Mouse (Mus musculus) midbrain, embryonic 11.5 days (tissue): ENCODE measurements around the gene Vps26c. TPM values are rescaled to one million over a fixed set of nuclear protein-coding genes. Genes with fewer than 3 reads are reported as not detected.
"Not testable (repeated sequence)": the region's sequence is repeated elsewhere in the genome, so short reads cannot be mapped to it uniquely, and the experiment has no call there.

Source experiments
- ATAC-seq: fragments of 200-750 bp; cut with Nextera tagmentation; 2 replicates; pipeline ENCODE4 v1.8.0; 2017; ENCODE audit warnings: moderate TSS enrichment, moderate library complexity; ENCODE audit not compliant: low FRiP score
- DNase-seq: peaks from one replicate; pipeline ENCODE4 v3.0.0; 2015; ENCODE audit warnings: low spot score; ENCODE audit errors: missing footprints
- H3K27ac ChIP-seq: fragments of 300-500 bp; sonication (generic); 2 replicates; pipeline ENCODE4 v1.5.1; 2014; ENCODE audit warnings: low read depth, low read length
- H3K27me3 ChIP-seq: fragments of 300-500 bp; sonication (generic); 2 replicates; pipeline ENCODE4 v1.6.1; 2014; ENCODE audit warnings: mild to moderate bottlenecking, low read length, moderate library complexity, mixed read lengths; ENCODE audit not compliant: control insufficient read depth, insufficient read depth
- H3K36me3 ChIP-seq: fragments of 300-500 bp; sonication (generic); 2 replicates; pipeline ENCODE4 v1.6.1; 2014; ENCODE audit warnings: mild to moderate bottlenecking, low read length, moderate library complexity, mixed read lengths; ENCODE audit not compliant: control insufficient read depth, insufficient read depth
- H3K4me1 ChIP-seq: fragments of 300-500 bp; sonication (generic); 2 replicates; pipeline ENCODE4 v1.6.1; 2014; ENCODE audit warnings: low read length; ENCODE audit not compliant: control insufficient read depth, insufficient read depth
- H3K4me2 ChIP-seq: fragments of 300-500 bp; sonication (generic); 2 replicates; pipeline ENCODE4 v1.6.1; 2014; ENCODE audit warnings: mild to moderate bottlenecking, moderate library complexity
- H3K4me3 ChIP-seq: fragments of 300-500 bp; sonication (generic); 2 replicates; pipeline ENCODE4 v1.5.1; 2014; ENCODE audit warnings: low read depth, low read length
- H3K9ac ChIP-seq: fragments of 300-500 bp; sonication (generic); 2 replicates; pipeline ENCODE4 v1.6.1; 2014; ENCODE audit warnings: low read length
- H3K9me3 ChIP-seq: fragments of 300-500 bp; sonication (generic); 2 replicates; pipeline ENCODE4 v1.6.1; 2016; ENCODE audit warnings: low read length; ENCODE audit not compliant: control insufficient read depth
- WGBS: fragments of 180-500 bp; shearing (Covaris S2); extraction: QIAGEN DNeasy Blood & Tissue Kit; methylation state at CpG from one replicate; pipeline ENCODE4 v1.1.7; 2014; 5-methylcytosine and 5-hydroxymethylcytosine counted together
- polyA plus RNA-seq: library from polyadenylated mRNA; unstranded; fragments of >200 nt; fragmentation: Nextera tagmentation; extraction: Ambion mirVana; gene quantifications from 2 replicates; pipeline ENCODE4 v1.2.1, GENCODE M21; 2014

Vps26c gene
- polyA plus RNA-seq, 1 experiment from 2014 or later: 60.0 TPM

DNA sequence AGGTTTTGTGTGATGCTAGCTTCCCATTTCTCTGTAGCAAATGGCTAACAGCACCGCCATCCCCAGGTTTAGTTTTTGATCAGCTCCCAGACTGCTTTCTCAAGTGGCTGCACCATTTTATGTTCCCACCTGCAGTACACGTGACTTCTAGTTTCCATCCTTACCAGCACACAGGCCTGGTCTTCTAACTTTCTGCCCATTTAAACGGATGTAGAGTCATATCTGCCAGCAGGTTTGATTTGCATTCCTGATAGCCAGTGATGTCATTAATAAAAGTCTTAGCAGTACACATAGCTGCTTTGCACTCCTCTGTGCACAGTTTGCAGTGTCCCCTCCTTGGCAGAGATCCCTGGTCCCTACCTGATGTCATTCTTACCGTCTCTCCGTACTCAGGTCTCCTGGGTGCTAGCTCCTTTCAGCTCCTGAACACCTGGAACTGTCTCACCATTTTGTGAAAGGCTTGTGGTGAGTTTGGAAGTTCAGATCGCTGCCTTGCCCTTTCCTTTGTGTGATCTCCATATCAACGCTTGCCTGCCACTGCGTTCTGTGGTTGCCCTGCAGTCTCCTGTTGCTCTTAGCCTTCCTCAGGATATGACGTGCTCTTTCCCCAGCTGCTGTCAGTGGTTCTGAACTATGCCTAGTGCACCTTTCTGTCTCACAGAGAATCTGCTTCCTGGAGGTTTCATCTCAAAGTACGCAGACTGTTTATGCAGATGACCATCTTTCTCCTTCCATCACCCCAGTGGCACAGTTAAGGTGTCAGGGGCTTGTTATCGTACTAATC is 41.7 kb downstream of the Vps26c start:
- WGBS: 85% methylated on average over 11 of the region's 11 CpGs
- ATAC-seq (no peak), DNase-seq (no peak)
- Histone ChIP-seq H3K9ac (no peak overlapping the region), H3K4me3 (no peak overlapping the region), H3K27ac (no peak overlapping the region), H3K36me3 (no peaks in the 10 kb centered on the region), H3K4me1 (no peaks in the 10 kb centered on the region), H3K4me2 (no peak overlapping the region), H3K9me3 (no peaks in the 10 kb centered on the region), H3K27me3 (no peaks in the 10 kb centered on the region)

DNA sequence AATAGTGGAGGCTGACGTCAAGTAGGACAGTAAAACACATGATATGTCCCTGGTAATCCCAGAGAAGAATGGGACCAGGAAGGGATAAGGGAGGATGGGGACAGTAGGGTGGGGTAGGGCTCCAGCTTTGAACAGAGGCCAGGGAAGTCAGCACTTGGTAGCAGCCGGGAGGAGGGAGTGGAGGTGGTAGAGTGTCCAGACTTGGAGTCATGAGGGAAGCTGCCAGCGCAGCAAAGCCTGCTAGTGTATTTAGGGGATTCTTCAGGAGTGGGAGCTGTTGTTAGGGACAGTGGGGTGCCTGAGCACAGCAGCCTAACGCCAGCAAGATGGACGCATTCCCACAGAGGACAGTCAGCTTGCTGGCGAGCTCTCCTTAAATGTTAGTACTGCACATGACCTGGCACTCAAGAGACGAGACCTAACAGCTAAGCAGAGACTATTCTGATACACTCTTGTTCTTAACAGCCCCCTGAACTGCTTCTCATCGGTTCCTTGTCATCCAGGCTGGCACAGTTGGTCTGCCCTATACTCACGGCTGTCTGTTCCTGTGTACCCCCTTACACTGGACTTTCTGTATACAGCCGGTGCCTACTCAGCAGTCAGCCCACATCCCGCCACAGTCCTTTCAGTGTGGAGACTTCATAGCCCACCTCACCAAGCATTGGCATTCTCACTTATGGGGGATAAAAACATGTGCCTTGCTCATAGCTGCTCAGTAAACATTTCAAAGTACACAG is 53.4 kb downstream of the Vps26c start:
- 84% methylated on average over 11 of the region's 11 CpGs for WGBS
- H3K9ac ChIP-seq: no peak overlapping the region
- no peaks in the 10 kb centered on the region for H3K9me3 ChIP-seq
- ATAC-seq: no peak; the same call in 1 of the 2 replicates
- no peak overlapping the region for H3K4me3 ChIP-seq
- H3K4me1 ChIP-seq: no peaks in the 10 kb centered on the region
- peaks cover 10% of the 10 kb centered on the region for H3K36me3 ChIP-seq
- no peaks in the 10 kb centered on the region for H3K27me3 ChIP-seq
- H3K27ac ChIP-seq: no peak overlapping the region
- H3K4me2 ChIP-seq: no peak overlapping the region
- DNase-seq: no peak

DNA sequence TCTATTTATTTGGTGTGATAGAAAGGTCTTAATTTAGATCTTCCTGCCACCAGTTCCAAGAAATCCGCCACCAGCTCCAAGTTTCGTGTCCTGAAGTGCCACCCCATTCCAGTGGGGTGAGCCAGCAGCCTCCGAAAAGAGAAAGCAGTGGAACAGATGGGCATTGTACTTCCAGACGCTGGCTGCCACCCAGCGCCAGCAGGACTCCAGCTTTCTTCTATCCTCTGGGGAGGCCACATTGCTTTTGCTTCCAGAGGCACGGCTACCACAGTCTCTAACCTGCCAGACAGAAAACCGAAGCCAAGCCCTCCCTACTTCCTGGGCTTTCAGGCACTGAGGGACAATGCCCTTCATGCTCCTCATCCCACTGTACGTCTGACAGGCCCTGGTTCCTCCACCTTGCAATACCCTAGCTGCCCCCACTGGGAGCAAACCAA is 54.1 kb downstream of the Vps26c start:
- no peaks in the 10 kb centered on the region for H3K4me1 ChIP-seq
- 74% methylated on average over 8 of the region's 8 CpGs for WGBS
- peaks cover 16% of the 10 kb centered on the region for H3K36me3 ChIP-seq
- no peak for DNase-seq
- H3K9ac ChIP-seq: no peak overlapping the region
- H3K4me3 ChIP-seq: no peak overlapping the region
- H3K4me2 ChIP-seq: no peak overlapping the region
- no peaks in the 10 kb centered on the region for H3K27me3 ChIP-seq
- no peaks in the 10 kb centered on the region for H3K9me3 ChIP-seq
- ATAC-seq: no peak
- no peak overlapping the region for H3K27ac ChIP-seq

DNA sequence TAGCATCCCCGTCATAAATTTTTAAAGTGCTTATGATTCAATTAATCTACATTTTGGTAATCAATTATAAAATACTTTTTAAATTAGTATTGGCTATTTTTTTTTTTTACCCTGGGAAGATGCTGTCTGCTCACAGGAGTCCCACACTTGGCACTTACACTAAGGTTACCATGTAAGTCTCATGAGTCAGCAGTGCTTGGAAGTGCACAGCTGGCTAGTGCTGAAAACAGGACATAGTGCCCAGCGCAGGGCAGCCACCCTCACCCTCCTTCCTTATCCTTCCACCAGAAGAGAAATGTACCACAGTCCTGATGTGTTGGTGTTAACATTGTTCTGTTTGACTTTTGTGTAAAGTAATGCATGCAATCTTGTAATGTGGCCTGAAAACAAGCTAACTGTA is 58.2 kb downstream of the Vps26c start:
- no peak overlapping the region for H3K9ac ChIP-seq
- no peaks in the 10 kb centered on the region for H3K27me3 ChIP-seq
- H3K27ac ChIP-seq: no peak overlapping the region
- ATAC-seq (no peak), DNase-seq (no peak)
- no peak overlapping the region for H3K4me3 ChIP-seq
- peaks cover 38% of the 10 kb centered on the region for H3K36me3 ChIP-seq
- H3K4me1 ChIP-seq: no peaks in the 10 kb centered on the region
- H3K9me3 ChIP-seq: no peaks in the 10 kb centered on the region
- 95% methylated on average over 2 of the region's 2 CpGs for WGBS
- H3K4me2 ChIP-seq: no peak overlapping the region

DNA sequence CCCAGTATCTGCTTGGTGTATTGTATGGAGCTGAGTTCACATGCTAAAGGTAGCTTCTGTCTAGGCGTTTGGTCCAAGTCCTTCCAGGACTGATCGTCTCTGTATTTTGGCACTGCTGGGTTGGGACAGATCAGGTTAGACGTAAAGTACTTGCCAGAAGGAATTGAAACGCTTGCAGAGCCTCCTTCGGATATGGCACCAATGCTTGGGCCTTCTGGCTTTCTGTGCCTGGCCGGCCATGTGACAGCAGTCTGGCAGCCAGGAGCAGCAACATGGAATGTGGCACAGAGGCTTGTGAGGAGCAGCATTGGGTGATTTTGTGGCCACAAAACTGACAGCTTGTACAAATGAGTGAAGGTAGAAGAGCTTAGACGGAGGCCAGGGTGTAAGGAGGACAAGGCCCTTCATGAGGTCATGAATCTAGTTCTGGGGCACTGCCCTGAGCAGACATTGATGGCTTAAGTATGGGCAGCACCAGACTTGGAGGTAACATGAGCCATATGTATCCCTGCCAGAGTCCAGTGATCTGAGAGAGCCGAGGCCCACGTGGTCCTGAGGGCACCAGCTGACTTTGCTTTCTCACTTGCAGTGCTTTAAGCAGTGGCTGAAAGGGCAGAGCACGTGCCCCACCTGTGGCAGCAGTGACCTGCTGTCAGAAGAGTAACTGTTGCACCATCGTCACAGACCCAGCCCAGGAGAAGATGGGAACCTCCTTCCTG is 59.1 kb downstream of the Vps26c start:
- H3K4me1 ChIP-seq: no peaks in the 10 kb centered on the region
- no peak overlapping the region for H3K4me2 ChIP-seq
- WGBS: 94% methylated on average over 11 of the region's 11 CpGs
- H3K27ac ChIP-seq: no peak overlapping the region
- H3K9ac ChIP-seq: no peak overlapping the region
- peaks cover 38% of the 10 kb centered on the region for H3K36me3 ChIP-seq
- no peaks in the 10 kb centered on the region for H3K27me3 ChIP-seq
- no peaks in the 10 kb centered on the region for H3K9me3 ChIP-seq
- ATAC-seq (no peak), DNase-seq (peak; percentile 76)
- H3K4me3 ChIP-seq: no peak overlapping the region

DNA sequence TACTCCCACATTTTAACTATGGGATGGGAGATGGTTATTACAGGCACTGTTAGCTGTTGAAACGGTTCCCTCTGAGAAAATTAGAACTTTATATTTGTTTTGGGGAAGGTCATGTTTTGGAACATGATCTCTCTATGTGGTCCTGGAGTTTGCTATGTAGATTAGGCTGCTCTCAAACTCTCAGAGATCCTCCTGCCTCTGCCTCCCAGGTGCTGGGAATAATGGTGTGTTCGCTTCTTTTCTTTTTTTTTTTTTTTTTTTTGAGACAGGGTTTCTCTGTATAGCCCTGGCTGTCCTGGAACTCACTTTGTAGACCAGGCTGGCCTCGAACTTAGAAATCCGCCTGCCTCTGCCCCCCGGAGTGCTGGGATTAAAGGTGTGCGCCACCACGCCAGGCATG is 60.3 kb downstream of the Vps26c start:
- not testable (repeated sequence) for H3K9me3 ChIP-seq, DNase-seq, H3K4me1 ChIP-seq, H3K9ac ChIP-seq, H3K4me2 ChIP-seq, H3K4me3 ChIP-seq, ATAC-seq, H3K27ac ChIP-seq, H3K27me3 ChIP-seq
- peaks cover 45% of the 10 kb centered on the region for H3K36me3 ChIP-seq
- WGBS: 93% methylated on average over 7 of the region's 7 CpGs

DNA sequence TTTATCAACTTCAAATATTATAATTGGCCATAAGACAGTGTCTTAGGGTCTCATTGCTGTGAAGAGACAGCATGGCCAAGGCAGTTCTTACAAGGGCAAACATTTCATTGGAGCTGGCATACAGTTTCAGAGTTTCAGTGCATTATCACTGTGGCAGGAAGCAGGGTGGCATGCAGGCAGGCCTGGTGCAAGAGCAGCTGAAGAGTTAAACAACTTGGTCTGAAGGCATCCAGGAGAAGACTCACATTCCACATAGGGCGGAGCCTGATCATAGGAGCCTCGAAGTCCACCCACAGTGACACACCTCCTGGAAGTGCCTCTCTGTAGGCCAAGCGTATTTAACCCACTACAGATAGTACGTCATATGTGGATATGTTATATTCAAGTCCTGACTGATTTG is 60.7 kb downstream of the Vps26c start:
- Histone ChIP-seq H3K36me3 (peaks cover 48% of the 10 kb centered on the region), H3K9ac (no peak overlapping the region), H3K4me2 (no peak overlapping the region), H3K9me3 (no peaks in the 10 kb centered on the region), H3K4me1 (no peaks in the 10 kb centered on the region), H3K27me3 (no peaks in the 10 kb centered on the region), H3K27ac (no peak overlapping the region), H3K4me3 (no peak overlapping the region)
- ATAC-seq (no peak), DNase-seq (peak; percentile 71)
- 96% methylated on average over 4 of the region's 4 CpGs for WGBS

DNA sequence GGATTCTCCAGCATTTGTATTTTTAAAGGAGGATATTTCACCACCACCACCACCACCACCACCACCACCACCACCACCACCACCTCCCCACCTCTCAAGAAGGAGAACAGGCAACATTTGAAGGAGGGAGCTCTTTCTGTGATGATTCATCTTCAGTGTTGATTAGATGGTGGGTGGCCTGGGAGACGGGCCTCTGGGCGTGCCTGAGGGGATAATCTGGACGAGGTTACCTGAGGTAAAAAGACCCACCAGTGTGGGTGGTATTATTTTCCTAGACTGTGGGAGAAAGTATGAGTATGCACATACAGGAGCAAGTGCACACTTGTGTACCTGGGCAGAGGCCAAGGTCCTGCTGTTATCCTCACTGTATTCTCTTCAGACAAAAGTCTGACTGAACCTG is 62.6 kb downstream of the Vps26c start:
- Histone ChIP-seq H3K4me1 (no peaks in the 10 kb centered on the region), H3K4me3 (no peak overlapping the region), H3K9me3 (no peaks in the 10 kb centered on the region), H3K4me2 (no peak overlapping the region), H3K27ac (no peak overlapping the region), H3K27me3 (no peaks in the 10 kb centered on the region), H3K9ac (no peak overlapping the region), H3K36me3 (peaks cover 60% of the 10 kb centered on the region)
- ATAC-seq: no peak
- 91% methylated on average over 3 of the region's 3 CpGs for WGBS
- no peak for DNase-seq

DNA sequence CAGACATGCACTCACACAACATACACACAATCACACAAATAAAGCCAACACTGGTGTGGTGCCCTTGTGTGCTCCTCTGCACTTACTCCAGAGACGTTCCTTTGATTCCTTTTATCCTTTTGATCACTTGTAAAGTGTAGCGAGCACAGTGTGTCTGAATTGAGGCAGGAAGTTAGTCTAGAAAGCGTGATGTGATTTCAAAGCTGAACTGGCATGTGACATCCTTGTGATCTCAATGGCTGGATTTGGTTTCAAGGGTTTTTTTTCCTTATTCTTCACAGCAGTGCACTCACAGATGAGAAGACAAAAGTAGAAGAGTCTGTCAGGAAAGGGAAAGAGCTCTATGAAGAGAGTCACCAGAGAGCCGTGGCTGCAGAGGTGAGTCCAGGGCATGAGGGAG is 72.5 kb downstream of the Vps26c start:
- Histone ChIP-seq H3K36me3 (peaks cover 37% of the 10 kb centered on the region), H3K4me3 (no peak overlapping the region), H3K9me3 (no peaks in the 10 kb centered on the region), H3K4me1 (no peaks in the 10 kb centered on the region), H3K27ac (no peak overlapping the region), H3K27me3 (no peaks in the 10 kb centered on the region), H3K4me2 (no peak overlapping the region), H3K9ac (no peak overlapping the region)
- WGBS: 79% methylated on average over 4 of the region's 4 CpGs
- ATAC-seq (no peak), DNase-seq (no peak)
